Mouse (Mus musculus) right cerebral cortex, postnatal 36 days (tissue): ENCODE measurements around the gene Bckdhb.
A peak's percentile ranks its signal among the peaks of the same experiment; 100 is the strongest.
"Not testable (repeated sequence)": the region's sequence is repeated elsewhere in the genome, so short reads cannot be mapped to it uniquely, and the experiment has no call there.

Experiments used
- DNase-seq, 2 experiments: peaks; one replicate each; pipeline ENCODE4 v3.0.0; 2022; ENCODE audit warnings: low spot score in 2 of 2, mixed read lengths in 1 of 2

Gene Bckdhb

DNA sequence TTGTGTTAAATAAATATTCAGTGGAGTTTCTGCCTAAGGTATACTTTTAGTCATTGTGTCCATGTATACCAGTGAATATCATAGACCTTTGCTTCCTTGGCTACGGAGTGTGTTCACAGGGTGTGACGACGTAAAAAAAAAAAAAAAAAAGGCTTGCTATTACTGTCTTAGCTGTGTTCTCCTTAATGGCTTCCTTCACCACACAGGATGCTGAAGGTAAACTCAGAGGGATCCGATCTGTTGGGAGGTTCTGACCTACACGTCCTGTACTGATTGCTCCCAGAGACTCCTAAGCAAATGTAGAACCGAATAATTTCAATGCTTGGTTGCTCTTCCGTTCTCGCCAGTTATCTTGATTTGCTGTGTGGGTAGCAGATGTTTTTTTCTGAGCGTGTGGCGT, 38.4 kb downstream of the Bckdhb start:
- no peak for DNase-seq

DNA sequence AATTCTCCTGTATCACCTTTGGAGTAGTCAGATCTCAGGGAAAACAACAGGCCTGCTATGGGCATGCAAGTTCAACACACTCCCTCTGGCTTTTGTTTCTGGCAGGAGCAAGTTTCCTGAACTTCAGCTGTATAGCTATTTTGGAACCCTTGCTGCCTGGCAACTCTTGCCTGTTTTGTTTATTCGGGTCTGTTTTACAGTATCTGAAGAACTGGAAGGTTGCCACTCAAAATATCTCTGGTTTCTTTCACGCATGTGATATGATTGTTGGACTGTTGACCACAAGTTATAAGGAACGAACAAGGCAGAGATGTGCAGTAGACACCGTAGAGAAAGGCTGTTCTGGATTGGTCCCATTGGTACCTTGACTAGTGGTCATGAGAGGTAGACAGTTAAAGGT, 39.4 kb downstream of the Bckdhb start:
- no peak for DNase-seq

DNA sequence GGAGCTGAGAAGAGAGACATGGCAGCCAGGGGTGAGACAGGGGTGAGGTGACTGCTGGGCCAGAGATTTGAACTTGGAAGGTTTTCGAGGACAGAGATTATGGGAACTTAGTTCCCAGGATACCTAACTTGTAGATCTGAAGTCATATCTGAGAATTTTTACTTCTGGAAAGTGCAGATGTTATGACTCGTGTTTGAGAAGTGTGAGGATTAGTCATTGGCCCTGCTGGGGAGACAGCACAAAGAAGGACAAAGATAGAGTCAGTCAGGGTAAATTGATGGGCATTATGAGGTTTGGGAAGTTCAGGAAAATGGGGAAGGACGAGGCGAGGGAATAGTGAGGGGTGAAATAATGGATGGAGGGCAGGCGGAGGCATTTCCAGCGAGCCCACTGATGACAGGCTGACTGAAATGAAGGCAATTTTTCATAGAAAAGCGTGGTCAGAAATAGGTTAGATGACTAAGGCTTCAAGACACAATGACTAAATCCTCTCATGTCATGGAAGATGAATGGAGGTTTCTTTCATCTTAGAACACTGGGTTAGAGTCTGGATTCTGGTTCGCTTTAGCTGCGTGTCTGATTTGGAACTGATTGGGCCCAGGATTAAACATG, 42.6 kb downstream of the Bckdhb start:
- DNase-seq, result no peak

DNA sequence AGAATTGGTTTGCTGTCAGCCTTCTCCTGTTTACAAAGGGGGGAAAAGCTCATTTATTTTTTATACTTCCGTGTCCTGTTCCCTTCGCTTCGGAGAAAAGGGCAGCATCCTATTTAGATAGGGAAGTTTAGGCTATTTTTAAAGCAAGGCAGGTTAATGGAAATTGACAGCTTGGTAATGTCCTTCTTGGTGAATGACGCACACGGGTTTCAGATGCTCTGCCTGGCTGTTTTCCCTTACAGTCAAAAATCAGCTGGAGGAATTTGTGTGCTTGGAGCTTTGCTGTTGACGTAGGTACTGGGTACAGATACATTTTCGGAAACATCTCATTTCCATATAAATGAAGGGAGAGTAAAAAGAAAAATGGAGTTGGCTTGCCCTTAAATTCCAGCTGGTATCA, 44.4 kb downstream of the Bckdhb start:
- peak in 1 of 2 experiments; percentile 29 for DNase-seq

DNA sequence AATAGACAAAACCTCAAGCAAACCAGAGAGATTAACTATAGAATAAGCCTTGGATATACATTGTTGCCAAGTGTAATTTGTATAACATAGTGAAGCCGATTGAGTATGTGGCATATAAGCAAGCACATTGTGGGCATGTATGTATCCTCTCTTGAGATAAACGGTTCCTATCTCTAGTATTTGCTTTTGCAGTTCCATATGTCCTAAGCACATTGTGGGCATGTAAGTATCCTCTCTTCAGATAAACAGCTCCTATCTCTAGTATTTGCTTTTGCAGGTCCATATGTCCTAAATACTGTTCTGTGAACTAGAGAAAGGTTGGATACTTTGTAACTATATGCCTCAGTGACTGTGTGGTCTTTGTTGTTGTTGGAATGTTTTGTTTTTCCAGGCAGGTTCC, 48.5 kb downstream of the Bckdhb start:
- DNase-seq, result no peak

DNA sequence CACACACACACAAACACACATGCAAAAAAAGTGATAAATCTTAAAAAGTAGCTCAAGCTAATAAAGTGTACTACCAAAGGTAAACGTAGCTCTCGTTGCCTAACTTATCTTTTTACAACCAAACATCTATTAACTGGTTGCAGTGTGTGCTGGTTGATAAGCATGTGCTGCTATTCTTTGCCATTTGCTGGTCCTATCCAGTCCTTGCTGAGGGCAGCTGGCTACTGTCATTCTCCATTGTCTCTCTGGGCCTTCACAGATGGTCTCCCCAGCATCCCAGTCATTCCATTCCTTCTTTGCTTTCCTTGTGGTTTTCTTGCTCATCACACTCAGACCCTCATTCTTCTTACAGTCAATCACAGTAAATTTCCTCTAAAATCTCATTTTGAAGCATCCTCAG, 50.9 kb downstream of the Bckdhb start:
- no peak for DNase-seq

DNA sequence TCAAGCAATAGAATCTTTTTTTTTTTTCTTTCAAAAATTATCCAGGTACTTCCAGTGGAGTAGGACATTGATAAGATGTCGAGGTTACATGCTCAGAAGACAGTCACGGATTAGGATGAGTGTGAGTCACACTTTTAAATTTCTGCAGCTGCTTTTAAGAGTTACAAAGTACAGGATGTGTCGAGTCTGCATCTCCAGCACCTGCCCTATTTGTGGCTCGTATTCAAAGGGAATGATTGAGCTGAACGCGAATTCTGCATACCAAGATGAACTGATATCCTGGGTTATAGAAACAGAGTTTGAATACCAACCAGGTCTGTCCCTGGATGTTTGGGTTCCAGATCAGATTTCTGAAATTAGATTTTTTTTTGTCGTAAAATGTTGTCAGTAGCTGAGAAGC, 56.3 kb downstream of the Bckdhb start:
- DNase-seq, result no peak

DNA sequence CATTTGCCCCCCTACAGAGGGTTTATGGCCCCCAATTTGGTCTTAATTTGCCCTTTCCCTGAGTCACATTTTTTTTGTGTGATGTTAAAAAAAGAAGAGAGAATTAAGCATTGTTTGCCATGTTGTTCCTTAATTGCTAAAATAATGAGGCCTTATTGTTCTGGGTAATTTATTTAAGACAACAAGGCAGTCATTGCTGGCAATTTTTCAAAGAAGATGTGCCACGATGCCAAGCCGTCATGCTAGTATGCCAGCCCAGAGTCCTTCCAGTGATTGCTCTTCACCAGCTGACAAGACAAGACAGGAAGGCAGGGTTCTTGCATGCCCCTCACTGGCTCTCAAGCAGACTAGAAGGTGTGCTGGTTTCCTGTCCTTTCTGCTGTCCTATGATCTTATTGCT, 84.0 kb downstream of the Bckdhb start:
- no peak for DNase-seq

DNA sequence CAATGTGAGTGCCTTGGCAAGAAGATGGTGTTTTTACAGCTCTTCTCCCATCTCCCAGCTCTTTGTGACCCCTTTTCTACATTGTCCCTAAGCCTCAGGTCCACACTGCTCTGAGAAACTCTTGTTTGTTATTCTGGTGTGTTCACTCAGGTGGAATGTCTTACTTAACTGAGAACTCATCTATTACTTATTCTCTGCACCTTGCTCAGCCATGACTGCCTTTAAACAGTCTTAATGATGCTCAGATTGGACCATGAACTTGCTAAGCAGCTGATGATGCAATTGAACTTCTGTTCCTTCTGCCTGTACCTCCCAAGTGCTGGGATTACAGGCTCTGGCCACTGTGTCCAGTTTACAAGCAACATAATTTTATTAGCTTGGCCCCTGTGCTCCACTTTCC, 86.2 kb downstream of the Bckdhb start:
- no peak for DNase-seq

DNA sequence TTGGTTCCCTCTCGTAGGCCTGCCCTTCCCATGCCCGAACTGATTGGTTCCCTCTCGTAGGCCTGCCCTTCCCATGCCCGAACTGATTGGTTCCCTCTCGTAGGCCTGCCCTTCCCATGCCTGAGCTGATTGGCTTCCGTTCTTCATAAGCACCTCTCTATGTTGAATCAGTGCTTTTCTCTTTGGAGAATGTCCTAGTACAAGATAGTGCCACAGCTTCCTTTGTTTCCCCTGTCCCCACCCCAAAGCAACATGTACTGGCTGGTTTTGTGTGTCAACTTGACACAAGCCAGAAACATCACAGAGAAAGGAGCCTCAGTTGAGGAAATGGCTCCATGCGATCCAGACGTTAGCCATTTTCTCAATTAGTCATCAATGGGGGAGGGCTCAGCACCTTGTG, 93.2 kb downstream of the Bckdhb start:
- DNase-seq, result not testable (repeated sequence)

DNA sequence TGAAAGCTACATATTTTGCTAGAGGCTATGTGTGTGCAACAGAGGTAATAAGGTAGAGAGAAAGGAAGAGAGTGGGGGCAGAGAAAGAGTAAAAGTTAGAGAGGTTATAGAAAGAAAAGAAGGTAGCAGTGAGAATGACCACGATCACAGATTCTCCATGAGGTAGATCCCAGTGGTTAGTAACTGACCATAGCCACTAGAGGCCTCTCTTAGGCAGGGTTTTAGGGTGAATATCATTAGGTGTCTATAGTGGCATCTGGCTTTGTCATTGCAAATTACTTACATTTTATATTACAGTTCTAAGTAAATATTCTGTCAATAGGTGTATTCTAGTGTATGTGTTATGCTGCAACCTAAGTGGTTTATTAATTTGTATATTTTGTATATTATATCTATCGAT, 94.7 kb downstream of the Bckdhb start:
- DNase-seq, result no peak

DNA sequence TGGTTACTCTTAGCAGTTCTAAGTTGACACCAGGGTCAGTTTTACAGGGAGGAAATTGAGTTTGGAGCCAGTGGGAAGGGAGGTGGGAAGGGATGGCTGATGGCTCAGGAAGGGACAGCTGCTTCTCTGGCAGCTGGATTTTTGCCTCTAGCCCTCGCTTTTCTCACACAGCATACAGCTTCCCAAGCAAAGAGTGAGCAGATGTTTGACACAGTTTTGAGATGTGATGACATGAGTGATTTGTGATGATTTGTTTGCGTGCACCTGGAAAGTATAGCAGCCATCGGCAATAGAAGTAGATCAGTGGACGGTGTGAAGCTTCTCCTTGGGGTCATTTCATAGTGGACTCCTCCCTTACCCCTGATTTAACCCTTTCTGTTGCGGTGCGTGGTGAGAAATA, 96.2 kb downstream of the Bckdhb start:
- DNase-seq, result no peak

DNA sequence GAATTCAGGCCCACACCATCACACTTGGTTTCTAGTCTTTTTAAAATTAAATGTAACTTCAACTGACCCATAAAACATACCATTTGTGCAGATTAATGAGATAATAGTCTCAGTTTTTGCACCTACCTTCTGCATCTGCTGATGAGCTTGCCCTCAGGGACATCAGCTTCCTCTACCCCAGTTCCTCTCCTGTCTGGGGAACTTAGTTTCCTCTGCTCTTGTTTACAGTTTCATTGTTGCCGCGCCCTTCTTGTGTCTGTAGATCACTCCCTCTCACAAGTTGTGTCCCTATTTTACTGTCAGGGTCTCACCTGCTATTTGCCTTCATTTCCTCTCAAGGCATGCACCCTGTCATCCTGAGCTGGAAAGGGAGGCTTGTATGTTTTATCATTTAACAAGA, 103.2 kb downstream of the Bckdhb start:
- no peak for DNase-seq

DNA sequence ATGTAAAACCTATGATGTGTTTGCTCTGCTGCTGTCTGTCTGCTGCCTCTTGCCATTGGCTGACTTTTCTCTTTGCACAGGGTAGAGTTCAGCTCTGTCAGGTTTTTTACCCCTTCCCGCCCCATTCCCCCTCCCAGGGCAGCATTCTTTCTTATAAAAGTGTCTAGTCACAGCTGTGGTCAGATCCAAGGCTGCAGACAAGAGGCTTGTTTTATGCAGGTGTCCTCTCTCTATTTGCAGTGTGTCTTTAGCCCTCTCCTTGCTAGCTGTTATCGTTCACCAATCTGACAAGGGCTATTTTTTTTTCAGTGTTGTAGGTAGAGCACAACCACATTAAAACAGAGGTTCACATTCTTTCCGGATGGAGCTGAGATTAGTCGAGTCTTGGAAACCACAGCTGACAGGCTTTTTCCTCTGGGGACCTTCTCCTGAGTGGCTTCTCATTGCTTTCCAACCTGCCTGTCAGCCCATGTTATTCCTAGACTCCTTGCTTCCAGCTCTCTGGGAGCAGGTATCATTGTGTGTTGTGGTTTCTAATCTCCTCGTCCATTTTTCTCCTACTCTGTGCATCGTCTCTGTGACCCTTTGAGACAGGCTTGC, 105.8 kb downstream of the Bckdhb start:
- DNase-seq, result no peak

DNA sequence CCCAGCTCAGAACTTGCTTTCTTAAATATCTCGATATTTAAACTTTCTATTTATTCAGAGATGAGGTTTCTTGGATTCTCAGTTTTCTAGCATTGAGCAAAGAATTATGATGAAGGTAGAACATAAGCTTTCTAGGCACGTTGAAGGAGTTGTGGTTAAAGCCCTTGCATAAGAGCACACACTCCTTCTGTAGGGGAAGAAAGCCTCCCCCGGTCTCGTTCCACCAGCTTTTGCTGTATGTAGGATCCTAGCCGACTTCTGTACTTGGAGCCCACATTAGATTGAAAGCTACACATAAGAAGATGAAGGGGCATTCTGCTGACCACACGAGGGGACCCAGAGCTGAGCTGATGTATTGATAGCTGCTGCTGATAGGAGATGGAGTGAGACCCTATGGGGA, 106.5 kb downstream of the Bckdhb start:
- DNase-seq, result no peak

DNA sequence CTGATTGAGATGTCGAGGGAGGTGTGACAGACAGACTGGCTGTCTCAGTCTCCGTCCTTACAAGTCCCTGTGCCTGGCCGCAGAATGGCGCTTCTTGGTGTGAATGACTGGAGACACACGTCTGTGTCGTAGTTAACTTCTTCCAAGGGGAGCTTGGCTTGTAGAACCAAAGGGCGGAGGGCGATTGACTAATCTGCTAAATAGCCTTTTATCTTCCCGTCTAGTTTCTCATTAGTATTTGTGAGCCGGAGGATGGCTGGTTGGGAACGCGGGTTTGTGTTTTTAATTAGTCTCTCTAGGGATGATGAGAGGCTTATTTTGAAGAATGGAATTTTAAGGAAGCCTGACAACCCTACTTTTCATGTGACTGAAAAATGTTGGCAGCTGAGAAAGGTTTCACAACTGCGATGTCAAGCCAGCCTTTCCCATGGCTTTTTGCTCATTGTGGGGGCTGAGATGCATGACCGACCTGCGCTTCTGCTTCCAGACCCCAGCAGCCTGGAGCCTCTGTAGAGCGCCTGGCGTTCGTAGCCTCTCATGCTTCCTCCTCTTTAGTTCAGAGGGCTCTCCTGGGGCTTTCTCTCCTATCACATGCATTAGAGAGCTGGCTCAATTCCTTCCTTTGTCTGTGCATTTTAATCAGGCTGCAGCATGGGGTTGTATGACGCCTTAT, 107.9 kb downstream of the Bckdhb start:
- no peak for DNase-seq

DNA sequence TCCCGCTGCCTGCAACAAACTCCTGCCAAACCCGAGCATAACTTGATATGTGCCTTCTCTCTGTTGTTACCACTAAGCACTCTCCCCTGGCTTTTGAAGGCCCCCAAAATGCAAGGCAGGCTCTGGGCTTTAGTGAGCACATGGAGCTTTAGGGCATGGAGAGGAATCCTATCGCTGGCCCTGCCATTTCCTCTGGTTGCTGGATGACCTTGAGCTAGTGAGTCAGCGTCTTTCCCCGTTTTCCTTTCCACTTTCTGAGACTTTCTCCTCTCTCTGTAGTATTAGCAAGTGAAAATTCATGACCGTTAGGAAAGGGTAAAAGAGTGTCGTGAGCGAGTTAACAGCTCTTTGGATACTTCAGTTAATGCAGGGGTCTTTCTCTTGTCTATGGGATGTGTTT, 111.1 kb downstream of the Bckdhb start:
- DNase-seq, result no peak

DNA sequence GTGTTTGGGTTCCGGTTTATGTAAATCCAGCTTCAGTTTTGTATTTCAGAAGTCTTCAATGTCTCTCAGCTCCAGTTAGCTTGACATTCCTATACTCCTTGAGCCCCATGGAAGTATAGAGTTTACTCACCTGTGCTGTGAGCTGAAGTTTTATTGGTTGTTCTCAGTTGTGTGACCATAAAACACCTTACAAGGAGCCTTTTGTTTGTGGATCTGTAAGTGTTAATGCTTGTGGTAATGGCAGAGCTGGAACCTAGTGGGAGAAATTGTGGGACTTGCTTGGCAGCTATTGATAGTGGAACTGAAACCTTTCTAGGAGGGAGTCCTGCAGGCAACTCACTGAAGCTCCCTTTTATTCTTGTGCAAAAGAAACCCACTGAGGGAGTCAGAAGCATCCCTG, 112.3 kb downstream of the Bckdhb start:
- no peak for DNase-seq

DNA sequence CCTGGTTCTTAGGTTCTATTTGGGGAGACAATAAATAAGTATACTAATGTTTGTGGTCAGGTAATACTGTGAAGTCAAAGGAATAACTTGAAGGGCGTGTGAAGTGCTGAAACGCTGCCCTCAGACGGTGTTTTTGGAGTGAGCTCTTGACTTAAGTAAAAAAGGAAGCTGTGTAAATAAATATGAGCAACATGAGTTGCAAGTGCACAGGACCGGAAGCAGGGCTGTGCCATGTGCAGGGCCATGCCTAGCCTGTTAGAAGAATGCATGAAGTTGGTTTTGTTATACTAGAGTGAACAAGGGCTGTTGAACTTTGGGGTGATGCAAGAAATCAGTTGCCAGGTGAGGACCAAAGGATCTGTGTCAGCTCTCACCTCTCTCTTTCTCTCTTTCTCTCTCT, 114.0 kb downstream of the Bckdhb start:
- no peak for DNase-seq

DNA sequence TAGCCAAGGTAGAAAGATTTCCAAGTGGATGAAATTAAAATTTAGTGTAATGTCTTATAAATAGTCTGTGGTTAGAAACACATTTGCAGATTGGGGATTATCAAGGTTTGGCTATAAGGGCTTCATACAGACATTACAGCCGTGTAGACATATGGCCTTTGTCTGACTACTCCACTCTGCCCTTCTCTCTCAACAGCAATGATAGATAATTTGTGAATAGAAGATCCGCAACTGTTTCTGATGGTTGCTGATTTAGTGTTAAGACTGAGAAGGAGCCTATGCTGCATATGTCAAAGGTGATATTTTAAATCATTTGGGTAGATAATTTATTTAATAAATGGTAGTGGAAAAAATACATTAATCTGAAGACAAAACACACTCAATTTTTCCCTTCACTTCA, 115.4 kb downstream of the Bckdhb start:
- no peak for DNase-seq

DNA sequence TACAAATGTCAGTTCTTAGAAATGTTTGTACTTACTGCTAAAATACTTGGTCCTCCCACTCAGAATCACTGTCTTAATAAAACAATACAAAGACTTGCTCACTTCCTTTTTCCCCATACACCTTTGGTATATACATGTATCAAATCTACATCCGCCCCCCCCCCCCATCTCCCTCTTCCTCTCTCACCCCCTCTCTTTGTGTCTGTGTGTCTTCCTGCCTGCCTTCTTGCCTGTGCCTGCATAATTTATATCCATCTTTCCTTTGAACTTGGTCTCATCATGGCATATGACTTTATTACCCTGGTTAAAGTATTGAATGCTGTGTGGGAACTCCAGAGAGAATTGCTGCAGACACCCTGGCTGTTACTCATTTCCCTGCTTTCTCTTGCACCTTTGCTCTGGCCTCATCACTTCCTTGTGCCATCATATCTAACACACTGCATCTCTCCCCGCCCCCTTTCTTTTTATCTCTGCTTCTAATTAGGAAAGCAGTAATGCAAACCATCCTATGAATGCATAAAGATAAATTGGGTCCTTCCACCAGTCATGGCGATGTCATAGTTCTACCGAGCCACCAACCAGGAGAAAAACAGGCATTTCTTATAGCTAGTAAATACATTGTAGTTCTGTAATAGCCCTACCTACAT, 116.8 kb downstream of the Bckdhb start:
- DNase-seq, result no peak

DNA sequence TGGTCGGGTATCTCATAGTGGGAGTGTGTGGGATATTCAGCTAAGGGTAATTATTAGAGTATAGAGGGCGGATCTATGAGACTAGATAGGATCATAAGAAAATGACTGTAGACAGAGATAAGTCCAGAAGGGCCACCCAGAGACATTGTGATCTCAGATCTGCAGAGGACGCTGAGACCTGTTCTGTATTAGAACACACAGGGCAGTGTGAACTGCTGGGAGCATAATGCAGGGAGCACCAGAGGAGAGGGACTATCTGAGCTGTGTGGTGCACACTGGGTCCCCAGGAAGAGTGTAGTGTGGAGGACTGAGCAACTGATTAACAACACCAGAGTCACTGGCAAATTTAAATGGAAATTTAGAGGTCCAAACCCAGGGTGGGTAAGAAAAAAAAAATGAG, 117.6 kb downstream of the Bckdhb start:
- DNase-seq, result no peak

DNA sequence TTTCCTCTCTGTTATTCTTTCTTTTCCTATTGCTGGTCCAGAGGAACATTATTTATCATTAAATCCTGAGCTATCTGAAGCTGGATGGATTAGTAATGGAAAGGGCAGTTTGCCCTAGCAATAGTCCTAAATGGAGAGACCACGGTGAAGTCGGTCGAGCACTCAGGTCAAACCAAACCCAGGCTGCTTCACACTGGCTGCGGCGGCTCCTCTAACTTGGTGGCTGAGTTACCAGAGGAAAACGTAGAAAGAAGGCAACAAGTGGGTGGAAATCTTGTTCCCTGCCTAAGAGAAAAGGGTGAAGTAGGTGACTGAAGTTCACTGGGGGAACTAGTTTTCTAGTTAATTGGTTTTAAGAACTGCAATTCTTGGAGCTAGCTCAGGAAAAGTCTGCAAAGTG, 119.2 kb downstream of the Bckdhb start:
- no peak for DNase-seq
